Mouse (Mus musculus) MEL (cell line): ENCODE data around the gene Cxcl3.
"Not testable (repeated sequence)": the region's sequence is repeated elsewhere in the genome, so short reads cannot be mapped to it uniquely, and the experiment has no call there.

Source experiments
- CHD2 ChIP-seq: IDR thresholded peaks from 2 replicates; pipeline ENCODE4 v1.6.1; 2011; ENCODE audit warnings: low read length, improper control_type of control experiment
- CTCF ChIP-seq, 3 experiments: IDR thresholded peaks in 2 of 3; conservative IDR thresholded peaks in 1 of 3; 2 replicates each; pipeline ENCODE4 v1.5.1; 2011 to 2012; ENCODE audit warnings: low read length in 3 of 3, low read depth in 2 of 3, mild to moderate bottlenecking in 2 of 3, improper control_type of control experiment in 1 of 3, inconsistent platforms in 1 of 3, mixed read lengths in 1 of 3, moderate library complexity in 1 of 3; ENCODE audit not compliant: control insufficient read depth in 1 of 3, insufficient read depth in 1 of 3, poor library complexity in 1 of 3, severe bottlenecking in 1 of 3
- ELF1 ChIP-seq: IDR thresholded peaks from 2 replicates; pipeline ENCODE4 v1.6.1; 2014; ENCODE audit warnings: low read depth, mild to moderate bottlenecking, inconsistent platforms, low read length, improper control_type of control experiment, moderate library complexity
- EP300 ChIP-seq, 2 experiments: IDR thresholded peaks; 2 replicates each; pipeline ENCODE4 v1.6.1; 2011; ENCODE audit warnings: improper control_type of control experiment in 2 of 2, low read length in 2 of 2, low read depth in 1 of 2, mild to moderate bottlenecking in 1 of 2
- HCFC1 ChIP-seq: IDR thresholded peaks from 2 replicates; pipeline ENCODE4 v1.6.1; 2012; ENCODE audit warnings: low read depth, mild to moderate bottlenecking, inconsistent platforms, low read length, improper control_type of control experiment, moderate library complexity
- JUND ChIP-seq: IDR thresholded peaks from 2 replicates; pipeline ENCODE4 v1.6.1; 2011; ENCODE audit warnings: low read depth, mild to moderate bottlenecking, improper control_type of control experiment, low read length
- MAZ ChIP-seq: IDR thresholded peaks from 2 replicates; pipeline ENCODE4 v1.6.1; 2012; ENCODE audit warnings: low read depth, mild to moderate bottlenecking, inconsistent platforms, low read length, improper control_type of control experiment
- MXI1 ChIP-seq: IDR thresholded peaks from 2 replicates; pipeline ENCODE4 v1.6.1; 2011; ENCODE audit warnings: mild to moderate bottlenecking, low read depth, low read length, improper control_type of control experiment
- POLR2A ChIP-seq, 2 experiments: IDR thresholded peaks; 2 replicates each; pipeline ENCODE4 v1.6.1; 2011 to 2012; ENCODE audit warnings: low read length in 2 of 2, mild to moderate bottlenecking in 2 of 2, control low read depth in 1 of 2, improper control_type of control experiment in 1 of 2, low read depth in 1 of 2, moderate library complexity in 1 of 2; ENCODE audit not compliant: control insufficient read depth in 1 of 2, insufficient read depth in 1 of 2, poor library complexity in 1 of 2
- POLR2AphosphoS5 ChIP-seq: IDR thresholded peaks from 2 replicates; pipeline ENCODE4 v1.6.1; 2012; ENCODE audit warnings: low read depth, borderline replicate concordance, mild to moderate bottlenecking, inconsistent platforms, low read length, moderate library complexity, mixed read lengths
- USF1 ChIP-seq: IDR thresholded peaks from 2 replicates; pipeline ENCODE4 v1.6.1; 2014; ENCODE audit warnings: low read depth, mild to moderate bottlenecking, inconsistent platforms, low read length, improper control_type of control experiment, moderate library complexity

DNA sequence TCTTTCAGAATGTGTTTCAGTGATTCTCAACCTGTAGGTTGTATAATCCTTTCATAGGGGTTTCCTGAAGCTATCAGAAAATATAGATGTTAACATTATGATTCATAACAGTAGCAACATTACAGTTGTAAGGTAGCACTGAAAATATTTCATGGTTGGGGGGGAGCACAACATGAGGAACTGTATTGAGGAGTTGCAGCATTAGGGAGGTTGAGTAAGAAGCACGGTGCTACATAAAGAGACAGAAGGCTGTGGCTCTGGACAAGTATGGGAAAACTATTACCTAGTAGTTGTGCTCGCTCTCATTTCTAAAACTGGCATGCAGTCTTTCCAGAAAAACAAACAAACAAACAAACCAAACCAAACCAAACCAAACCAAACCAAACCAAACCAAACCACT lies 9.5 kb downstream of the Cxcl3 start:
- TF ChIP-seq HCFC1; CTCF (IDR thresholded peaks at IDR 0.05 in 2 of 3, conservative IDR thresholded peaks at IDR 0.05 in 1 of 3; ENCODE audit: control insufficient read depth in 1 of 3, insufficient read depth in 1 of 3, low read depth in 2 of 3, low read length in 3 of 3, poor library complexity in 1 of 3, severe bottlenecking in 1 of 3); POLR2AphosphoS5; POLR2A (IDR thresholded peaks at IDR 0.05; ENCODE audit: control insufficient read depth in 1 of 2, insufficient read depth in 1 of 2, low read depth in 1 of 2, low read length in 2 of 2, poor library complexity in 1 of 2); ELF1; MAZ; EP300 (IDR thresholded peaks at IDR 0.05; ENCODE audit: low read depth in 1 of 2, low read length in 2 of 2); CHD2; MXI1; USF1; JUND: not testable (repeated sequence)
